Mouse (Mus musculus) adipocyte (in vitro differentiated cells): ENCODE measurements around the gene Stpg1.

ENCODE experiments used
- DNase-seq: peaks from one replicate; pipeline ENCODE4 v3.0.0-alpha.2; 2016; ENCODE audit warnings: low spot score

The Stpg1 gene

DNA sequence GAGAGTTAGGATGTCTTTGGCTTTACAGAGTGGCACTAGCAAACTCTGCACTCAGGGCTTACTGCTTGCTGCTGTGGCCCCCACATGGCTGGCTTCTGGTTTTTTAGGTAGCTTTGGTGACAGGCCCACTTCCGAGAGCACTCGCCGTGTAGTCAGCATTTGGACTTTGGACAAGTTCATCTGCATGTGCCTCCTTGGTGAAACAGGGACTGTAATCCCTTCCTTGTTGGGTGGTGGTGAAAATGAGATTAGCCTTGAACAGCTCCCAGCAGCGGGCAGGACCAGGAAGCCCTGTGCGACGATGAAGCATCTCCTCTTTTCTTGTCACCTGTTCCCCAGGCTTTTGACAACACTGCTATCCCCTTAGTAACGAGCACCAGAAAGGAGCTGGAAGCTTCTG is 19.3 kb downstream of the Stpg1 start:
- no peak for DNase-seq

DNA sequence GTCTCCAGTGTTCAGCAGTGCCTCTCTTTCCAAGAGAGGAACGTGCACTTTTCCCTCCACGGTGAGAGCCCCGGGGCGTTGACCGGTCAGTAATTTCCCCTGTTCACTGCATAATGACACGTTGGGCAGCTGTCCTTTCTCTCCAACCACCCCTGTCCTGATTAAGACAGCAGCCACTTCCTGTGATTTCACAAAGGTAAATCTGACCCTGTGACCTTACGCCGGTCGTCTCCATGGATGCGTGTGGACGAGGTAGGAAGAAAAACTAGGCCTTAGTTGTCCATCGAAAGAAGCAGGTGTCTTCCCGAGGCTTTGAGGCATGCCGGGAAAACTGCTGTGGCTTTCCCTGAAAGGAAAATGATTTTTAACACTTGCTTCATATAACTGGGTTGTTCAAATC is 20.3 kb downstream of the Stpg1 start:
- no peak for DNase-seq

DNA sequence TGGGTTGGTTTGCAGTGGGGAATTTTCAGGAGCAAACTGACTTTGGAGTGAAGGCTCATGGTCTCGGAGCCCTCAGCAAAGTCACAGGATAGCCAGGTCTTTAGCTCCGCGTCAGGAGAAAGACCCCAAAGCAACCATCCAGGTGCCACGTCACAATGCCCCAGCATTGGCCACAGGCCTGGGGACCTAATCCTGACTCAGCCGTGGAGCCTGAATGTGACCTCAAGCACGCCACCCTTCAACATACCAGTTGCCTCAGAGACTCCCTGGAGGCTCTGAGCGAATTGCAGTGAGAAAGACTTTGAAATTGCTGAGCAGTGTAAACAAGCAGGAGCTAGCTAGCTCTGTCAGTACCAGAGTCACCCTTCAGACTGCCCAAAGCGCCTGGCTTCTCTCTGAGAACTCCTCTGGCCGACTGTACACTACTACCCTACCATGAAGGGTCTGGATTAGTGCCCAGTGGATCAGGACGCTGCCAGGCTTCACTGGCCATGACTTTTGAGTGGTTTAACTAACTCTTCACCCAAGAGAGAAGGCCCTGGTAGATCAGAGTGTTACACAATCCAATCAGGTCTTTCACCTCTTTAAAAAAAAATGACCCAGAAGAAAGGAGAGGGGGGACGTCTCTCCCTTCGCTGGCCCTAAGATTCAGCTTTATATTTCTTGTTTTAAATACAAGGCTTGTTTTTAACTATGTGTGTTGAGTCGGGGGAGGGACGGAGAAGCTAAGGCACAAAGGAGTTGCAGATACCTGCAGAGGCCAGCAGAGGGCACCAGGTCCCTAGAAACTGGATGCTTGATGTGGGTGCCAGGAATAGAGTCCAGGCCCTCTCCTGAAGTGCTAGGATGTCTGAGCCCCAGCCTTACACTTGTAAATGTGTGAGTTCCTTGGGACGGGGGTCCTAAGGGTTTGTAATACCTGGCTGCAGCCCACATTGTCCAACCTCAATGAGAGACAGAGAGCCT is 22.0 kb downstream of the Stpg1 start:
- peak; percentile 93 for DNase-seq

DNA sequence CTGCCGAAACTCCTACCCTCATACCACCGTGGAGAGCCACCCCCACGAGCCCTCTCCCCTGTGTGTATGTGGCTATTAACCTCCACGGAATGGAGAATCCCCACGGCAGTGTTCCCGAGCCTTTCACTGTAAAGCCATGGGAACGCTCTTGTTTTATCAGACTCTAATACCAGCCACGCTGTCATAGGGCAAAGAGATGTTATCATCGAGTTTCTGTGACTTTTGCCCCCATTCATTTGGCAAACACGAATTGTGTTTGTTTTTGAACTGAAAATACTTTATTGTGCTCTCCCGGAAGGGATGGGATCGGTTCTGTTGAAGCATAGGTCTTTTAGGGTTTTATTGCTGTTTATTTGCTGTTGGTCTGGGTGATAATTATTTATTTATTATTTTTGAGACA is 23.5 kb downstream of the Stpg1 start:
- DNase-seq: peak; percentile 42

DNA sequence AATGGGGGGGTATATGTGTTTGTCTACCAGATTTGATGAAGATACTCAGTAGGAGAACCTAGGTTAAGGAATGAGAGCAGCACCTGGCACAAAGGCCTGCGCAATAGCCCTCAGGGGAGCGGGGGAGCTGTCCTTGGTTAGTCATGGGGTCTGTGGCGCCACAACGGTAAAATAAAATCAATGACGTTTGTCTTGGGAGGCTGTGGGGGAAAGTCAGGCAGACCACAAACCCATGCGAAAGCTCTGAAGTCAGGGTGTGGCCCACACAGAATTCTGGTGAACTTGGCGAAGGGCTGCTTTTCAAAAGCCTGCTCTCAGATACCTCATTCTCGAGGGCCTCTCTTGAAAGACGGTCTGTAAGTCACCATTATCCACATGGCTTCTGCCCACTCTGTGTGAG is 25.8 kb downstream of the Stpg1 start:
- no peak for DNase-seq

DNA sequence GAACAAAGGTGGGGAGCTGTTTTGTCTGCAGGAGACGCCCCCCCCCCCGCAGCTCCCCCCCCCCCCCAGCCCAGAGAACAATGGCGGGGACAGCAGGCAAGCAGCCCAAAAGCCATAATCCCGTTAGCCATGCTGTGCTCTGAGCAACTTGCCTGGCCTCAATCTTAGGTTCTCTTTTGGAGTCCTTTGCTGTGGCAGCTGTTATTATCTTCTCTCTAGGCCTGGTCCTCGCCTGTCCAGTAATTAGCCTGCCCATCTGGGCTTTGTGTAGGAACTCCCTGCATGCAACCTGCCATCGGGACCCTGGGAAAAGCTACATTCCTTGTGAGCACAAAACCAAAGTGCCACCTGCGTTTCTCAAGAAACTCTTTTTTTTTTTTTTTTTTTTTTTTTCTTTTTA is 29.3 kb downstream of the Stpg1 start:
- DNase-seq: no peak

DNA sequence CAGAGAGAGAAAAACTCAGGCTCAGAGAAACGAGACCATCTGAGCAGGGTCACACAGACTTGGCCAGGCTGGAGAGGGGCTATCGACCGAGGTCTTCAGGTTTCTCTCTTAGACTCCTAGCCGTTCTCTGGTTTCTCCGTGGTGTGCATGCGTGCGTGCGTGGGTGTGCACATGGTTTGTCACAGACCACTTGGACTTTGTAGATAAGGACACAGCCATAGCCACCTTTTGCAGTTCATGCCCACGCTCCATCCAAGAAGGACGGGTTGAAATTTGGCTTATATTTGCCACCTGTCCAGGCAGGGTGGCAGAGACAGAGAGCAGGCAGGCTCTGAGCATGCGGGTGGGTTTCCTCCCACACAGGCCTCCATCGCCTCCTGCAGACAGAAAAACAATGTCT is 30.5 kb downstream of the Stpg1 start:
- no peak for DNase-seq

DNA sequence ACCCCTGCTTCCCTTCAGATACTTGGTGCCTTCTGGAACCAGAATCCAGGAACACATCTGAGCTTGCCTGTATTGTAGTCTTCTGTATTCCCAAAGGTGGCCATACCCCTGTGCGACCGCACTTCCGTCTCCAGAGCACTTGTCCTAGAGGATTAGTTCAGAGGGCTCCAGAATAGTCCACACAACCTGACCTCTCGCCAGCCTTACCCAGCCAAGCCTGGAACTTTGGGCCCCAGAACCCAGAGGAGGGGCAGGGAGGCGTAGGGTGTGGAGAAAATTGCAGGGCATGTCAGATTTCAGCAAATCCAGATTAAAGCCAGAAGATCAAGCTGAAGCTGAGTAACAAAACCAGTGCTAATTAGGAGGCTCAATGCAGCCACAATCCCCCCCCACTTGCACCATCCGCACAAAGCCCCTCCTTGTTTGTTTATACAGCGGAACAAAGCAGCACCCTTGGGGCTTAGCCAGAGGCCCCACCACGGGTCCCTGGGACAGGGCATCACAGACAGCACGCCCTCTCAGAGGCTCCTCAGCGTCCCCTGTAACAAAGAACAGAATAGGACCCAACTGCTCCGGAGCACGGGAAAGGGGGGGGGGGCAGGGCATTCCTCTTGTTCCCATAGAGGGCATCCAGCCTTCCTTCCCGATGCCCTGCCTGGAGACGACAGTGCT is 31.6 kb downstream of the Stpg1 start:
- DNase-seq: no peak

DNA sequence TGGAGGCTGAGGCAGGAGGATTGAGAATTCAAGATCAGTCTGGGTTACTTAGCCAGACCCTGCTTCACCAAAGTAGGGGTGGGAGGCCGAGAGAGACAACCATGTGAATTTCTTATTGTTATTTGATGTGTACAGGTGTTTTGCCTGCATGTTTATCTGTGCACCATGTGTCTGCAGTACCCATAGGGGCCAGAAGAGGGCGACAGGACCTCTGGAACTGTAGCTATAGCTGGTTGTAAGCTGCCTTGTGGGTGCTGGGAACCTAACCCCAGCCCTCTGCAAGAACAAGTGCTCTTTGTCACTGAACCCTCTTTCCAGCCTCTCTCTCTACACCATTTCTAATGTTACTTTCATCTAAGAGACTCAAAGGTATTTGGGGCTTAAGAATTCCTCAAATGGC is 35.7 kb downstream of the Stpg1 start:
- no peak for DNase-seq

DNA sequence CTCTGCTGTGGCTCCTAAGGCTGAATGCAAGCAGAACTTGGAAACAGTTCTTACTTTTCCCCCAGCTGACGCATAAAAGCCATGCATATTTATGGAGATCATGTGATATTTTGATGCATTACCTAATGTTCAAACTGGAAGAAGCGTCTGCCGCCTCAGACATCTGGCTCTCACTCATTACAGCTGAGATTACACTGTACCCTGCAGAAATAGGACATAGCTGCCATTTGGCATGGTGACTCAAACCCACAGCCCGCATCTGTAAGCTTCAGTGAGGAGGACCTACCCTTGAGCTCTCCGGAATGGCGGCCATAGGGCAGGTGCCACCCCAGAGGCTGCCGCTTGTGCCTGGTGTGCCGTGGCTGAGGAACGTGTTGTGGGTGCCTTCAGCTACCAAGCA is 36.6 kb downstream of the Stpg1 start:
- no peak for DNase-seq

DNA sequence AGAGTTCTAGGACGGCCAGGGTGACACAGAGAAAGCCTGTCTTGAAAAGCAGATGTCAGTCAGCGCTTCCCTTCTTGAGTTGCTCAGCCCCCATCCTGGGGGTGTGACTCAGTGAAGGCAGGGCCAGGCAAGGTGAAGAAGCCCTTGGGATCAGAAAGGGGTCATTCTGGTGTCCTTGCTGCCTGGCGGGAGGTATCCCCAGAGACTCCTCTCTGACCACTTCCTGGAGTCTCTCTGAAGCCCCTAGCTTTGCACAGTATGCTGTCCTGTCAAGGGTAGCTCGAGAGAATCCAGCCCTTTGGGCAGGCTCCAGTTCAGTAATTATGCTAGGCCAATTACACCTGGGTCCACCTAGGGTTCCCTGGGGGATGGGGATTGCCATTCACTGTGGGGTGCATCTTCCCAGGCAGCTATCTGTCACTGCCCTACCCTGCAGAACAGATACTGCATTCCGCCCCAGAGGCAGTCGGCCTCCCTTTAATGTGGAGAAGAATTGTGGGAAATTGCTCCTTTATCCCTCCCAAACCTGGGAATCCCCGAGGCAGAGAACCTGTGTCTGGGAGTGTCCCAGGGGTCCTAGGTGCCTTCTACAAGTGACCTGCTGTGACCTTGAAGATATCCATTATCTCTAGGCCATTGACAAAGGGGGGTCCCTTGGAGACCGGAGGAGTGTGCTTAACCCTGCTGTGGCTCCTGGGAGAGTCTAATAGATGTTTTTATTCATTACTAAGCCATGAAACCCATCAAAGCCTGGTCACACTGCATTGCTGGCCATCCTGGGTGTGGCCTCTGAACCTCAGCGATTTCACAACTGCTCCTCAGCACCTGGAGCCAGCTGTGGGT is 37.4 kb downstream of the Stpg1 start:
- DNase-seq: no peak

DNA sequence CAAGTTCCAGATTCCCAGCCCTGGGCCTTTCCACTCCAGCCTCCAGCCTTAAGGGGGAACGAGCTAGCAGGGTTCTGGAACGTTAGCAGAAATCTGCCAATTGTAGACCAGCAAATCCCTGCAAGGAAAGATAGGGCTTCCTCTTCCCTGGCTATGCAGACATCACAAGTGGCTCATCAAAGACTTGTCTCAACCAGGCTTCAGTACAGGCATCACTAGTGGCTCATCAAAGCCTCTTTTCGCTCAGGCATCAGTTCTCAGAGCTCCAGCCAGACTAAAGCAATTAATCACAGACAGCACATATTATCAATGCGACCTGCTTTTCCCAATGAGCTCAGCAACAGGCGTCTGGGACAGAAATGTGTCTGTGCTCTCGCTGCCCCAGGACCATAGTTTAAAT is 38.4 kb downstream of the Stpg1 start:
- DNase-seq: no peak

DNA sequence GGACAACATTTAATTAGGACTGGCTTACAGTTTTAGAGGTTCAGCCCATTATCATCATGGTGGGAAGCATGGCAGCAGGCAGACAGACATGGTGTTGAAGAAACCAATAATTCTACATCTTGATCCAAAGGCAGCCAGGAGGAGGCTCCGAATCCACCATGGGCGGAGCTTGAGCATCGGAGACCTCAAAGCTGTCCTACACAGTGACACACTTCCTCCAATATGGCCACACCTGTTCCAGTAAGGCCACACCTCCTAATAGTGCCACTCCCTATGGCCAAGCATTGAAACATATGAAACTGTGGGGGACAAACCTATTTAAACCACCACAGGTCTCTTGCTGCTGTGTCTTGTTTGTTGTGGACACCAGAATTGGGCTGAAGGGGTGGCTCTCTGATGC is 40.4 kb downstream of the Stpg1 start:
- no peak for DNase-seq

DNA sequence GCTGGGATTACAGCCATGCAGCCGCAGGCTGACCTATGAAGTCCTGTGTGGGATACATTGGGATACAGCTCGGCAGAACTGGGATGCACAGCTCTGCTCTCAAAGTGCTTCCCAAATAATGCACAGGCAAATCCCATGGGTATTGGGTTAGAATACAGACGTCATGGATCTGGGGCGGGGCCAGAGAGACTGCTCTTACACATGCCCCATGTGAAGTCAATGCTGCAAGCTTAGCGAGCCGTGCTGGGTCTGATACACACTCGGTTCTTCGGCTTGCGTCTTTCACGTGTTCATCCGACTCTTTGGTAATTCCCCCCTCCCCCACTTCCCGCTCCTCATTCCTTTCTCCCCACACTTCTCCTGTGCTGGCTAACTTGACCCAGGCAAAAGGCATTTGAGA is 44.5 kb downstream of the Stpg1 start:
- no peak for DNase-seq

DNA sequence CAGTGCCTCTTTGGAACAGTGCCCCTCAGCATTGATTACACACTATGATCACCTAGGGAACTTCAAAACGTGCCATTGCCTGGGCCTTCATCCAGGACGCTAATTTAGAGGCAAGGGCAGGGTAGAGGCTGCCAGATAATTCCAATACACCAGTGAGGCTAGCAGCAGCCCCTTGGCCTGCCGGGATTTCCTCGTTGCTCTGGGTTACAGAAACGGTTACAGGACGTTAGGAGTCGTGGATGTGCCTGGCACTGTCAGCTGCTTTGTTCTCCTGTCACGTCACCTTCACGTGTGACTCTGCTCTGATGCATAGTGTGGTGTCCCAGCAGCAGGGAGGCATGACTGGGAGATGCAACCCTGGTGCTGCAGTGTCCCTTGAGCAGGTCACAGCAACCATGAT is 45.5 kb downstream of the Stpg1 start:
- no peak for DNase-seq

DNA sequence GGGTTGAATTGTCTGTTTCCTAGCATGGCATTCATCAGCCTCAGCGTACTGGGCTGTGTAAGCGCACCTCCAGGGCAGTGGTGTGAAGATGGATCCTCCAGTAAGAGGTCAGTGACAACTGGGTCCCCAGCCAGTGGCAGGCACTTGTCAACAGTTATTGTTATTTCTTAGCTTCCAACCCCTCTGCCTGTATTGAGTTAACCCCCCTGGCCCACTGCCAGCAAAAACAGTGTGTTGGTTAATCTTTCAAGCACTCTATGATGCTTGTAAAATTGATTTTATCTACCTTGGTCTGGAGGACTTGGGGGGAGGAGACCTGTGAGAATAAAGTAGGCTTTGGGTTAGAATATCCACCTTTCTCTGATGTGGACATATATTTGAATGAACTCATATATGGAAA is 49.7 kb downstream of the Stpg1 start:
- DNase-seq: no peak

DNA sequence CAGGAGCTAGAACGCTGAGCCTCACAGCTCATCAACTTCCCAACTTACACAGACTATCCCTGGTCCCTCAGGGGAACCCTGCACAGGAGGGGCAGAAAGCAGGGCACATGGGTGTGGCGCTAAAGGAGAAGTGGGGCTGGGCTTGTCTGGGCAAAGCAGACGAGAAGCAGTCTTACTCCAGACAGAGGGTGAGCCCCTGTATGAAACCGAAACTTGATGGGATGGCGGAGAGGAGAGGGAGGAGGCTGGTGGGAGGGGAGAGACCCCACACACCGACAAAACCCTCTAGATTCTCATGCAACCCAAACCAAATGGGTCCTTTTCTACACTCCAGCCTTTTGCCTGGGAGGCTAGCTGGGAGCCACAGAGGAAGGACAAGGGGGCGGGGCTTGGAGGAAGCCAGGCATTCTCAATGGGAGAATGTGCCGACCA is 50.5 kb downstream of the Stpg1 start:
- DNase-seq: no peak

DNA sequence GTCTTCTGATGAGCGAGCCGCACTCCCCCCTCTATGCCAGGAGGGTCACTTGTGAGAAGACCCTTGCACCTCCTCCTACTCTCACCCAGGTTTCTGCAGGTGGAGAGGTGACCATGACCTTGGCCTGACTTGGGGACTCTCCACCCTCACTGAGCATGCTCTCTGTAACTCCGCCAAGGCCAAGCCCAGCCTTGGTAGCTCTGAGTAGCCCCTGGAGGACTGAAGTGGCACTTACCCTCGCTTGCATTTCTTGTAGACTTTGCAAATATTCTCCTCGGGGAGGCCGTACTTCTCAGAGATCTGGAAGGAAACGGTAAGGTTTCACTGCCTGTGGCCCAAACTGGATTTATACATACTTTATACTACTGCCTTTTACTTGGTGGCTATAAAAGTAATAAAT is 51.4 kb downstream of the Stpg1 start:
- DNase-seq: no peak

DNA sequence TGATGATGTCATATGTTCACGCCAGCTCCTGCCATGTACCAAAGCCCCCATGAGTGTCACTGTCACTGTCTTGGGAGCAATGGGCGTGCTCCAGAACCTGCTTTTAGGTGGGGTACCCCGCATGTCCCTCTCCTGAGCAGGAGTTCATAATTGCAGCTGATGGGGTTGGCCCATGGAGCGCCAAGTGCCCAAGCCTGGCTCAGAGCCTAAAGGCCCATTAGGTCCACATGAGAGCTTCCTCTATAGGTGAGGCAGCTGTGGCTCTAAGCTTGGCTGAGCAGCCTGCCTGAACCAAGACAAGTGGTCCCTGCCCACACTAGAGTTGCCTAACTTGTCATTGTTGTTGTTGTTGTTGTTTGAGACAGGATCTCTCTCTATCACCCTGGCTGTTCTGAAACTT is 52.2 kb downstream of the Stpg1 start:
- DNase-seq: no peak

DNA sequence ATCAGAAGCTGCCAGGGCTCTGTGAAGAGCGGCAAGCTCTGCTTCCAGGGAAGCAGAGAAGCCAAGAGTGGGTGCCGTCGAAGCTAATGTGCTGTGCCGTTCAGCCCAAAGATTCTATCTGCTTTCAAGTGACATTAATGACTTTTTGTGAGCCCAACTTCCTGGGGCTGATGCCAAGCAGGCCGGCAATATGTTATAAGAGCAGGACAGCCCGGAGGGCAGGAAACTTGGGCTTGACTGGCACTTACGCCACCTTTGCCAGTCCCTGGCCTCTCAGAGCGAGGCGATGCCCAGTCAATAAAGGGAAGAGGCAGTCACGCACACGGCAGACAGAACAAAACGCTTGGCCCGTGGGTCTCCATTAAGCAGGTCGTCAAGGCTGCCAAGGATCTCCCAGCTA is 53.0 kb downstream of the Stpg1 start:
- no peak for DNase-seq

DNA sequence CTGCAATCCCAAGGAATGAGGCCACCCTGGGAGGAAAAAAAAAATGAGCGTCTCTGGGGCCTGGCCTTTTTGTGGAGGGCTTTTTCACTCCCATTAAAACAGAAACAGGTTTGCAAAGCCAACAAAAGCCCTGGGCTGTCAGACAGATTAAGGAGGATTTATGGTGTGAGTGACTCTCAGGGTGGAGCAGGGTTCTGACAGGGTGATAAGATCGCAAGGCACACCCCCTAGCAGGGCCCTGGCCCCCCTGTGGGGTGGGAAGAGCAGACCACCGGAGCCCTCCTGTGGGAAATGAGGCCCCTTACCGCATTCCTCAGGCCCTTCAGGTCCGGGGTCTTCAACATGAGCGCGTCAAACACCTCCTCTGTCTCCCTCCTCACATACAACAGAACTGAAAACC is 53.5 kb downstream of the Stpg1 start:
- DNase-seq: no peak

DNA sequence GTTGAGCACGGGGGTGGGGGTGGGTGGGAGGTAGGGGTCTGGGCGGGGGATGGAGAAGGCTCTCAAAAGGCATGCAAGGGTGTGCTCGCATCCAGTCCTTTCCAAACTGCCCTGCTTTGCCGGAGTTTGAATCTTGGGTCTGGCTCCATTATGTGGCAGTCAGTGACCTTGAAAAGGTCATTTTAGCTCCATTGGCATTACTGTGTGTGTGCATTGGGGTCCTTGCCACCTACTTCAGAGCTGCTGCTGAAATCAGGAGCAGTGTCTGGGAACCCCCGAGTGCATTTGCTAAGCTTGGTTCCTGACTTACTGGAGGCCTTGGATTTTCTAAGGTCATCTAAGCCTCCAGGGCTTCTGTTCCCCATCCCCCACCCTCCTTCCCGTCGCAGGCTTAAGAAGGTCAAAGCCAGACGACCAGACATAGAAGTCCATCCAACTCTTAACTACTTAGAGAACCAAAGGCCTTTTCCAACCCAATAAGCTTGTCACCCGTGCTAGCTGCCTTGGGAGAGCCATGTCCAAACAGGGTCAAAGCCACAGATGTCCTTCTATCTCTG is 54.0 kb downstream of the Stpg1 start:
- DNase-seq: no peak
